Mouse (Mus musculus): ENCODE measurements around the gene 4933411K16Rik. TPM values are rescaled to one million over a fixed set of nuclear protein-coding genes. Genes with fewer than 3 reads are reported as not detected.

Gene 4933411K16Rik
- polyA plus RNA-seq, 1 experiment from 2014 or later: not detected

- Histone ChIP-seq H3K27ac (ENCODE audit: low read depth, low read length) (no peak overlapping the region), H3K27me3 (ENCODE audit: control insufficient read depth, insufficient read depth, low read length) (no peaks in the 10 kb centered on the region), H3K9me3 (replicated peaks; ENCODE audit: control insufficient read depth, low read length) (no peaks in the 10 kb centered on the region), H3K4me1 (ENCODE audit: control insufficient read depth, insufficient read depth, low read length) (no peaks in the 10 kb centered on the region), H3K9ac (ENCODE audit: low read depth, low read length) (no peak overlapping the region), H3K36me3 (ENCODE audit: control insufficient read depth, insufficient read depth, low read length) (no peaks in the 10 kb centered on the region), H3K4me3 (ENCODE audit: low read depth, low read length) (no peak overlapping the region), H3K4me2 (no peak overlapping the region)
- no peak for ATAC-seq (replicated peaks; ENCODE audit: insufficient number of reproducible peaks, low FRiP score, low TSS enrichment)
- 83% methylated on average over 7 of the region's 7 CpGs for WGBS (ENCODE audit: insufficient replicate concordance)
Observed at GRCm38 (mm10) chr19:42061443-42061842, 9.4 kb downstream of the 4933411K16Rik start.

DNA sequence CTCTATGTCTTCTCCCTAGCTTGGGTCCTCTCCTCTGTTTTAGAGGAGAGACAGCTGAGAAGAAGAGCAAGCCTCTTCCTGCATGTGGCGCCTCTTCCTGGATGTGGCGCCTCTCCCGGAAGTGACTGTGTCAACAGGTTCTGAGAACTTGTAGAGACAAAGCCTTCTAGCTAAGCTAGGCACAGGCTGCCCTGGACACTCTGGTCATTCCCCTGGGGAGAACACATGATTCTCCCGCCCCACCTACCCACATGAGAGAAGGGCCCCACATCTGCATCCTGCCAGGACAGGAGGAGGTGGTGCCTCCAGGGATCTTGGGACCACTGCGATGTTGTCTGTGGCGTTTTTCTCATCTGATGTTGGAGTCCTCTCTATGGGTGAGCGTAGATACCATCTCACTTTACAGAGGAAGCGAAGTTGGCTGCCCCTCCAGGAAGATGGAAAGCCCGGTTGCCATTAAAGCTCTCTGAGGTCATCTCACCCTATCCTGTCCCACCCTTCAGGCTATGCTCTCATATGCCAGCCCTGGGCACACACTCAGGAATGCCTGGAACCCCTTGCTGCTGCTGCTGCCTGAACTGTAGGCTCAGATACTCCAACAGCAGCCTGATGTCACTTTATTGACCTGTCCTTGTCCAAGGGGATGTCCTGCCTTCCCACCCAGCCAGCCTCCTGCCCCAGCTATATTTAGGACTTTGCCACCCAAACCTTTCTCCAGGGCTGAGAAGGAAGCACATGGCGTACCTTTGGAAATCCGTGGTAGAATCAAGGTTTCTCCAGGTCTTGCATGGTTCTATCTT, 16.6 kb downstream of the 4933411K16Rik start:
- Histone ChIP-seq H3K4me1 (ENCODE audit: control insufficient read depth, insufficient read depth, low read length) (no peaks in the 10 kb centered on the region), H3K4me3 (ENCODE audit: low read depth, low read length) (no peak overlapping the region), H3K9ac (ENCODE audit: low read depth, low read length) (no peak overlapping the region), H3K9me3 (replicated peaks; ENCODE audit: control insufficient read depth, low read length) (no peaks in the 10 kb centered on the region), H3K27me3 (ENCODE audit: control insufficient read depth, insufficient read depth, low read length) (no peaks in the 10 kb centered on the region), H3K4me2 (no peak overlapping the region), H3K27ac (ENCODE audit: low read depth, low read length) (no peak overlapping the region), H3K36me3 (ENCODE audit: control insufficient read depth, insufficient read depth, low read length) (no peaks in the 10 kb centered on the region)
- no peak; the same call in 1 of the 2 replicates for ATAC-seq (replicated peaks; ENCODE audit: insufficient number of reproducible peaks, low FRiP score, low TSS enrichment)
- WGBS (ENCODE audit: insufficient replicate concordance): 75% methylated on average over 11 of the region's 11 CpGs

GRCm38 (mm10) chr19:42069241-42069525, 17.1 kb downstream of the 4933411K16Rik start:
- no peak for ATAC-seq (replicated peaks; ENCODE audit: insufficient number of reproducible peaks, low FRiP score, low TSS enrichment)
- Histone ChIP-seq H3K4me2 (no peak overlapping the region), H3K36me3 (ENCODE audit: control insufficient read depth, insufficient read depth, low read length) (no peaks in the 10 kb centered on the region), H3K4me1 (ENCODE audit: control insufficient read depth, insufficient read depth, low read length) (no peaks in the 10 kb centered on the region), H3K27me3 (ENCODE audit: control insufficient read depth, insufficient read depth, low read length) (no peaks in the 10 kb centered on the region), H3K9ac (ENCODE audit: low read depth, low read length) (no peak overlapping the region), H3K27ac (ENCODE audit: low read depth, low read length) (no peak overlapping the region), H3K4me3 (ENCODE audit: low read depth, low read length) (no peak overlapping the region), H3K9me3 (replicated peaks; ENCODE audit: control insufficient read depth, low read length) (no peaks in the 10 kb centered on the region)
- WGBS (ENCODE audit: insufficient replicate concordance): 54% methylated on average over 6 of the region's 6 CpGs

GRCm38 (mm10) chr19:42071221-42071620, 19.2 kb downstream of the 4933411K16Rik start:
- H3K9me3 ChIP-seq (replicated peaks; ENCODE audit: control insufficient read depth, low read length): no peaks in the 10 kb centered on the region
- H3K4me2 ChIP-seq: no peak overlapping the region
- H3K36me3 ChIP-seq (ENCODE audit: control insufficient read depth, insufficient read depth, low read length): no peaks in the 10 kb centered on the region
- 71% methylated on average over 7 of the region's 7 CpGs for WGBS (ENCODE audit: insufficient replicate concordance)
- no peaks in the 10 kb centered on the region for H3K4me1 ChIP-seq (ENCODE audit: control insufficient read depth, insufficient read depth, low read length)
- ATAC-seq (replicated peaks; ENCODE audit: insufficient number of reproducible peaks, low FRiP score, low TSS enrichment): no peak
- H3K9ac ChIP-seq (ENCODE audit: low read depth, low read length): no peak overlapping the region
- H3K4me3 ChIP-seq (ENCODE audit: low read depth, low read length): no peak overlapping the region
- H3K27ac ChIP-seq (ENCODE audit: low read depth, low read length): no peak overlapping the region
- H3K27me3 ChIP-seq (ENCODE audit: control insufficient read depth, insufficient read depth, low read length): no peaks in the 10 kb centered on the region

GRCm38 (mm10) chr19:42071886-42072608, 20.0 kb downstream of the 4933411K16Rik start:
- H3K27ac ChIP-seq (ENCODE audit: low read depth, low read length): no peak overlapping the region
- no peak overlapping the region for H3K9ac ChIP-seq (ENCODE audit: low read depth, low read length)
- ATAC-seq (replicated peaks; ENCODE audit: insufficient number of reproducible peaks, low FRiP score, low TSS enrichment): no peak
- H3K36me3 ChIP-seq (ENCODE audit: control insufficient read depth, insufficient read depth, low read length): no peaks in the 10 kb centered on the region
- H3K9me3 ChIP-seq (replicated peaks; ENCODE audit: control insufficient read depth, low read length): no peaks in the 10 kb centered on the region
- H3K27me3 ChIP-seq (ENCODE audit: control insufficient read depth, insufficient read depth, low read length): no peaks in the 10 kb centered on the region
- H3K4me1 ChIP-seq (ENCODE audit: control insufficient read depth, insufficient read depth, low read length): no peaks in the 10 kb centered on the region
- H3K4me2 ChIP-seq: no peak overlapping the region
- no peak overlapping the region for H3K4me3 ChIP-seq (ENCODE audit: low read depth, low read length)
- WGBS (ENCODE audit: insufficient replicate concordance): 74% methylated on average over 15 of the region's 15 CpGs

DNA sequence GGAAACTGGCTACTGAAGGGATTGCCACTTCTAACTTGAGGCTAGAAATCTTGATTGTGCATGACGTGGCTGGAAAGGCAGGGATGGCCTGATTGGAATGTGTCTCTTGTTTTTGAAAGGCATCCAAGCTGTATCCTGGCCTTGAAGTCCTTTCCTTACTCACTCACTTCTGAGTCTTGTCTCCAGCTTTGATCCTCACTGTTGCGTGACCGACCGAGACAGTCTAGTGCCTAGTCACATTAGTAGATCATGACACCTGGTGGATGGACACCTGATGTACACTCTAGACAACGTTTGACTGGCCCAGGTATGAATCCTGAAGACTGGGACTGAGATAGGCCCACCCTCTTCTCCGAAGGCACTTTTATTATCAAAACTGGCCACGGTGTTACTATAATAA, 20.8 kb downstream of the 4933411K16Rik start:
- ATAC-seq (replicated peaks; ENCODE audit: insufficient number of reproducible peaks, low FRiP score, low TSS enrichment): no peak
- Histone ChIP-seq H3K4me1 (ENCODE audit: control insufficient read depth, insufficient read depth, low read length) (no peaks in the 10 kb centered on the region), H3K36me3 (ENCODE audit: control insufficient read depth, insufficient read depth, low read length) (no peaks in the 10 kb centered on the region), H3K4me2 (no peak overlapping the region), H3K4me3 (ENCODE audit: low read depth, low read length) (no peak overlapping the region), H3K27me3 (ENCODE audit: control insufficient read depth, insufficient read depth, low read length) (no peaks in the 10 kb centered on the region), H3K9ac (ENCODE audit: low read depth, low read length) (no peak overlapping the region), H3K27ac (ENCODE audit: low read depth, low read length) (no peak overlapping the region), H3K9me3 (replicated peaks; ENCODE audit: control insufficient read depth, low read length) (no peaks in the 10 kb centered on the region)
- 69% methylated on average over 7 of the region's 7 CpGs for WGBS (ENCODE audit: insufficient replicate concordance)

DNA sequence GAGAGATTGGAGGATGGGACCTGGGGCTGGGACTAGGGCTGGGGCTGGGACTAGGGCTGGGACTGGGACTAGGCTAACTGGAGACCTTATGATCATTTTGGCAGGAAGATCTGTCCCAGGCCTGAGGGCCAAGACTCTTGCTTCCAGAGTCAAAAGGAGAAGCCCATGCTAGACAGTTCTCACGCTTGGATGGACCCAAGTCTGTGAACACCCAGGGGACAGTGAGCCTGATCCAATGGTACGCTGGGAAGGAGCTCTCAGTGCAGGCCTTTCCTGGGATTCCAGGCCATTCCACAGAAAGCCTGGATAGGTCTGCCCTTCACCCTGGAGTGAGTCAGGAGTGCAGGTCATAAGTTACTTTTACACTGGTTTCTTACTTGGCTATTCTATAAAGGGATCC, 23.0 kb downstream of the 4933411K16Rik start:
- no peak overlapping the region for H3K4me2 ChIP-seq
- no peak overlapping the region for H3K27ac ChIP-seq (ENCODE audit: low read depth, low read length)
- 71% methylated on average over 2 of the region's 2 CpGs for WGBS (ENCODE audit: insufficient replicate concordance)
- no peak overlapping the region for H3K9ac ChIP-seq (ENCODE audit: low read depth, low read length)
- H3K36me3 ChIP-seq (ENCODE audit: control insufficient read depth, insufficient read depth, low read length): no peaks in the 10 kb centered on the region
- no peaks in the 10 kb centered on the region for H3K9me3 ChIP-seq (replicated peaks; ENCODE audit: control insufficient read depth, low read length)
- no peak for ATAC-seq (replicated peaks; ENCODE audit: insufficient number of reproducible peaks, low FRiP score, low TSS enrichment)
- no peaks in the 10 kb centered on the region for H3K27me3 ChIP-seq (ENCODE audit: control insufficient read depth, insufficient read depth, low read length)
- no peak overlapping the region for H3K4me3 ChIP-seq (ENCODE audit: low read depth, low read length)
- no peaks in the 10 kb centered on the region for H3K4me1 ChIP-seq (ENCODE audit: control insufficient read depth, insufficient read depth, low read length)

- Histone ChIP-seq H3K9me3 (replicated peaks; ENCODE audit: control insufficient read depth, low read length) (no peaks in the 10 kb centered on the region), H3K27ac (ENCODE audit: low read depth, low read length) (no peak overlapping the region), H3K4me3 (ENCODE audit: low read depth, low read length) (no peak overlapping the region), H3K4me2 (no peak overlapping the region), H3K36me3 (ENCODE audit: control insufficient read depth, insufficient read depth, low read length) (no peaks in the 10 kb centered on the region), H3K27me3 (ENCODE audit: control insufficient read depth, insufficient read depth, low read length) (no peaks in the 10 kb centered on the region), H3K4me1 (ENCODE audit: control insufficient read depth, insufficient read depth, low read length) (no peaks in the 10 kb centered on the region), H3K9ac (ENCODE audit: low read depth, low read length) (no peak overlapping the region)
- 88% methylated on average over 16 of the region's 16 CpGs for WGBS (ENCODE audit: insufficient replicate concordance)
- no peak for ATAC-seq (replicated peaks; ENCODE audit: insufficient number of reproducible peaks, low FRiP score, low TSS enrichment)
Observed at GRCm38 (mm10) chr19:42075992-42076391, 23.9 kb downstream of the 4933411K16Rik start.

GRCm38 (mm10) chr19:42078566-42078965, 26.5 kb downstream of the 4933411K16Rik start:
- no peak for ATAC-seq (replicated peaks; ENCODE audit: insufficient number of reproducible peaks, low FRiP score, low TSS enrichment)
- Histone ChIP-seq H3K27me3 (ENCODE audit: control insufficient read depth, insufficient read depth, low read length) (no peaks in the 10 kb centered on the region), H3K36me3 (ENCODE audit: control insufficient read depth, insufficient read depth, low read length) (no peaks in the 10 kb centered on the region), H3K4me1 (ENCODE audit: control insufficient read depth, insufficient read depth, low read length) (no peaks in the 10 kb centered on the region), H3K9ac (ENCODE audit: low read depth, low read length) (no peak overlapping the region), H3K4me2 (no peak overlapping the region), H3K27ac (ENCODE audit: low read depth, low read length) (no peak overlapping the region), H3K9me3 (replicated peaks; ENCODE audit: control insufficient read depth, low read length) (no peaks in the 10 kb centered on the region), H3K4me3 (ENCODE audit: low read depth, low read length) (no peak overlapping the region)
- WGBS (ENCODE audit: insufficient replicate concordance): 85% methylated on average over 8 of the region's 8 CpGs
